Mouse (Mus musculus) limb, embryonic 14.5 days (tissue): ENCODE data around the gene Vmn1r138. TPM values are rescaled to one million over a fixed set of nuclear protein-coding genes. Genes with fewer than 3 reads are reported as not detected.
"Not testable (repeated sequence)": the region's sequence is repeated elsewhere in the genome, so short reads cannot be mapped to it uniquely, and the experiment has no call there.

Source experiments
- ATAC-seq: fragments of 200-750 bp; cut with Nextera tagmentation; 2 replicates; pipeline ENCODE4 v1.8.0; 2017; ENCODE audit warnings: low read depth, moderate number of reproducible peaks, moderate TSS enrichment; ENCODE audit not compliant: low FRiP score
- DNase-seq: peaks from one replicate; pipeline ENCODE4 v3.0.0-alpha.2; 2015; ENCODE audit warnings: low spot score
- H3K27ac ChIP-seq: fragments of 300-500 bp; sonication (generic); replicated peaks from 2 replicates; pipeline ENCODE4 v1.5.1; 2014; ENCODE audit warnings: low read depth, mild to moderate bottlenecking, low read length, moderate library complexity, mixed read lengths
- H3K27me3 ChIP-seq: fragments of 300-500 bp; sonication (generic); 2 replicates; pipeline ENCODE4 v1.6.1; 2014; ENCODE audit warnings: low read length, mixed read lengths; ENCODE audit not compliant: control insufficient read depth, insufficient read depth
- H3K36me3 ChIP-seq: fragments of 300-500 bp; sonication (generic); 2 replicates; pipeline ENCODE4 v1.6.1; 2014; ENCODE audit warnings: mild to moderate bottlenecking, low read length, moderate library complexity, mixed read lengths; ENCODE audit not compliant: control insufficient read depth, insufficient read depth
- H3K4me1 ChIP-seq: fragments of 300-500 bp; sonication (generic); 2 replicates; pipeline ENCODE4 v1.6.1; 2014; ENCODE audit warnings: antibody characterized with exemption, low read length, mixed read lengths; ENCODE audit not compliant: control insufficient read depth, insufficient read depth
- H3K4me2 ChIP-seq: fragments of 300-500 bp; sonication (generic); replicated peaks from 2 replicates; pipeline ENCODE4 v1.6.1; 2014; ENCODE audit warnings: low read depth, mild to moderate bottlenecking, low read length, moderate library complexity; ENCODE audit not compliant: severe bottlenecking
- H3K4me3 ChIP-seq: fragments of 300-500 bp; sonication (generic); replicated peaks from 2 replicates; pipeline ENCODE4 v1.5.1; 2014; ENCODE audit warnings: low read length
- H3K9ac ChIP-seq: fragments of 300-500 bp; sonication (generic); 2 replicates; pipeline ENCODE4 v1.6.1; 2014; ENCODE audit warnings: mild to moderate bottlenecking, low read depth, low read length, moderate library complexity; ENCODE audit not compliant: severe bottlenecking
- H3K9me3 ChIP-seq: fragments of 300-500 bp; sonication (generic); 2 replicates; pipeline ENCODE4 v1.6.1; 2016; ENCODE audit warnings: low read length; ENCODE audit not compliant: control insufficient read depth
- WGBS: fragments of 180-500 bp; shearing (Covaris S2); extraction: QIAGEN DNeasy Blood & Tissue Kit; methylation state at CpG from one replicate; pipeline ENCODE4 v1.1.7; 2014; 5-methylcytosine and 5-hydroxymethylcytosine counted together
- polyA plus RNA-seq, 2 experiments: library from polyadenylated mRNA; depleted of rRNA in 1 of 2; stranded (reverse) in 1 of 2; unstranded in 1 of 2; fragments of >200 nt; fragmentation: Nextera tagmentation in 1 of 2; extraction: Ambion mirVana in 1 of 2; gene quantifications; 2 replicates each; pipeline versions ENCODE4 v1.2.1 to v1.2.3; 2012 to 2014

The Vmn1r138 gene
- polyA plus RNA-seq (2012; rRNA removed), result not detected in 2 replicates
- polyA plus RNA-seq (2014; fragmentation: Nextera tagmentation; extraction: Ambion mirVana), result not detected in 2 replicates

DNA sequence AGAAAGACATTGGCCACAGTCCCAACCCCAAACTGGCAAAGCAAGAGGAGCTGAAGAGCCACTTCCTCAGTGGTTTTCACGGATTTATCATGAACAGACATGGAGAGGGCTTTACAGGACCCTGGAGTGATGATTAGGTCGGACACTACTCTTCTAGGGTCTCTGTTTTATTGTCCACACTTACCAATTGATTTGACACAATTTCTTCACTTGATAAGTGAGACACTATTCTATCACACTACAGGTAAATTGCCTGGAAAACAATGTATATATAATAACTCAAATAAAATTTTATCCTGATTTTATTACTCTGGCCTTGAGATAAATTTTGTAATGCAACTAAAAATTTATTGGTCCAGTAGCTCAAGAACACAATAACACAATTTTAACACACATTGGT is at the start of gene Vmn1r138:
Gene Vmn1r138, minus strand, starts transcription at position 101 of the 400 bp plus-strand sequence.
- H3K27ac ChIP-seq, result not testable (repeated sequence)
- no CpG with 5 or more reads among the region's 2 CpGs for WGBS

DNA sequence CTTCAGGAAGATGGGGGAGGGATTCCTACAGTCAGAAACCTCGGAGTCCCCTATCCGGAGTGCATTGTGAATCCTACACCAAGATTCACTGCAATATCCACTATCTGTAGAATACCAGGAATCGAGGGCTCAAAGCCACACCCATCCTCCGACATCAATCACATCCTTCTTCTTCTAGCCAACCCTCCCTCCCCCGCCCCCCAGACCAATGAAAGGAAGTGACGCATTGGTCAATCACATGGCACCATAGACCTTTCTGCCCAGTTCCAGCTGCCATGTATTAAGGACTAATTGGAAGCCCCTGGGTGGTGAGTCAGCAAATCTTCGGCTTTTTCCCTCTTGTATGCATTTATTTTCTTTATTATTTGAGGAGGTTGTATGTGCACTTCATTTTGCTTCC is 40.1 kb upstream of the Vmn1r138 start, which contains the start of gene Vmn1r139:
Gene Vmn1r139, plus strand, starts transcription at position 301 of the 400 bp plus-strand sequence.
- not testable (repeated sequence) for ATAC-seq, H3K9me3 ChIP-seq, DNase-seq, H3K4me2 ChIP-seq, H3K4me1 ChIP-seq, H3K27ac ChIP-seq, H3K9ac ChIP-seq, H3K36me3 ChIP-seq, H3K4me3 ChIP-seq, H3K27me3 ChIP-seq
- no CpG with 5 or more reads among the region's 7 CpGs for WGBS

More for the DNA sequence above, at the start of gene Vmn1r138:
- not testable (repeated sequence) for DNase-seq, ATAC-seq, H3K4me3 ChIP-seq, H3K4me1 ChIP-seq, H3K4me2 ChIP-seq, H3K27me3 ChIP-seq, H3K9me3 ChIP-seq, H3K9ac ChIP-seq, H3K36me3 ChIP-seq

DNA sequence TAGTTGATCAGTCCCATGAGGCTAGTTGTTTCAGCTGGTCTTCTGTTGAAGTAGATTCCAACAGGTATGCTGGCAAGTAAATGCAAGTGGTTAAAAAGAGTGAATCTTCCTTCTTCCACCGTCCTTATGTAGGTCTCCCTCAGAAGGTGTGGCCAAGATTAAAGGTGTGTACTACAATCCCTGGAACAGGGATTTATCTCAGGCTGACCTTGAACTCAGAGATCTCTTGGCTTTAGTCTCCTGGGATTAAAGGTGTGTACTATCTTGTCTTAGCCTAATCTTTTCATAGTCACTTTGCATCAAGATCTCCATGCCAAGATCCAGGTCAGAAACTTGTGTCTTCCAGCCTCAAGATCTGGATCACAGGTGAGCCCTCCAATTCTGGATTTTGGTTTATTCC is 27.5 kb upstream of the Vmn1r138 start, which contains the start of gene Gm6176:
Gene Gm6176, minus strand, starts transcription at position 101 of the 400 bp plus-strand sequence.
- ATAC-seq, H3K4me2 ChIP-seq, H3K27me3 ChIP-seq: not testable (repeated sequence)

DNA sequence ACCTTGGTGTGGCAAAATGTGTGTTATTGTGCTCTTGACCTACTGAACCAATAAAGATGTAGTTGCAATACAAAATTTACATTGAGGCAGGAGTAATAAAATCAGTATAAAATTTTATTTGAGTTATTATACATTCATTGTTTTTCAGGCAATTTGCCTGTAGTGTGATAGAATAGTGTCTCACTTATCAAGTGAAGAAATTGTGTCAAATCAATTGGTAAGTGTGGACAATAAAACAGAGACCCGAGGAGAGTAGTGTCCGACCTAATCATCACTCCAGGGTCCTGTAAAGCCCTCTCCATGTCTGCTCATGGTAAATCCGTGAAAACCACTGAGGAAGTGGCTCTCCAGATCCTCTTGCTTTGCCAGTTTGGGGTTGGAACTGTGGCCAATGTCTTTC is 34.4 kb downstream of the Vmn1r138 start, which contains the start of gene Vmn1r137:
Gene Vmn1r137, plus strand, starts transcription at position 301 of the 400 bp plus-strand sequence.
- not testable (repeated sequence) for ATAC-seq, H3K27me3 ChIP-seq
- no CpG with 5 or more reads among the region's 3 CpGs for WGBS

More for the DNA sequence above, 27.5 kb upstream of the Vmn1r138 start, which contains the start of gene Gm6176:
- WGBS, result no CpG with 5 or more reads among the region's 1 CpGs
- not testable (repeated sequence) for H3K9me3 ChIP-seq, H3K36me3 ChIP-seq, DNase-seq, H3K4me1 ChIP-seq, H3K4me3 ChIP-seq, H3K9ac ChIP-seq, H3K27ac ChIP-seq

More for the DNA sequence above, 34.4 kb downstream of the Vmn1r138 start, which contains the start of gene Vmn1r137:
- H3K9me3 ChIP-seq, DNase-seq, H3K4me1 ChIP-seq, H3K4me2 ChIP-seq, H3K36me3 ChIP-seq, H3K4me3 ChIP-seq, H3K9ac ChIP-seq, H3K27ac ChIP-seq: not testable (repeated sequence)

Other genes starting within 250 kb of the Vmn1r138 start
- not detected in 2 replicates for gene Gm4177, start 232.2 kb downstream of the Vmn1r138 start, polyA plus RNA-seq (2012; rRNA removed)
- gene Gm4177, start 232.2 kb downstream of the Vmn1r138 start, polyA plus RNA-seq (2014; fragmentation: Nextera tagmentation; extraction: Ambion mirVana), result not detected in 2 replicates
- not detected in 2 replicates for gene Vmn1r135, start 196.5 kb downstream of the Vmn1r138 start, polyA plus RNA-seq (2012; rRNA removed)
- not detected in 2 replicates for gene Vmn1r135, start 196.5 kb downstream of the Vmn1r138 start, polyA plus RNA-seq (2014; fragmentation: Nextera tagmentation; extraction: Ambion mirVana)
- not detected in 2 replicates for gene Gm5725, start 184.6 kb downstream of the Vmn1r138 start, polyA plus RNA-seq (2012; rRNA removed)
- gene Gm5725, start 184.6 kb downstream of the Vmn1r138 start, polyA plus RNA-seq (2014; fragmentation: Nextera tagmentation; extraction: Ambion mirVana), result not detected in 2 replicates
- gene Gm5891, start 107.6 kb downstream of the Vmn1r138 start, polyA plus RNA-seq (2012; rRNA removed), result not detected in 2 replicates
- gene Gm5891, start 107.6 kb downstream of the Vmn1r138 start, polyA plus RNA-seq (2014; fragmentation: Nextera tagmentation; extraction: Ambion mirVana), result not detected in 2 replicates
- gene Vmn1r137, start 34.3 kb downstream of the Vmn1r138 start, polyA plus RNA-seq (2012; rRNA removed), result not detected in 2 replicates
- not detected in 2 replicates for gene Vmn1r137, start 34.3 kb downstream of the Vmn1r138 start, polyA plus RNA-seq (2014; fragmentation: Nextera tagmentation; extraction: Ambion mirVana)
- gene Gm6176, start 27.4 kb upstream of the Vmn1r138 start, polyA plus RNA-seq (2012; rRNA removed), result not detected in 2 replicates
- not detected in 2 replicates for gene Gm6176, start 27.4 kb upstream of the Vmn1r138 start, polyA plus RNA-seq (2014; fragmentation: Nextera tagmentation; extraction: Ambion mirVana)
- not detected in 2 replicates for gene Vmn1r139, start 40.2 kb upstream of the Vmn1r138 start, polyA plus RNA-seq (2012; rRNA removed)
- not detected in 2 replicates for gene Vmn1r139, start 40.2 kb upstream of the Vmn1r138 start, polyA plus RNA-seq (2014; fragmentation: Nextera tagmentation; extraction: Ambion mirVana)
- gene Gm16451, start 89.3 kb upstream of the Vmn1r138 start, polyA plus RNA-seq (2012; rRNA removed), result not detected in 2 replicates
- gene Gm16451, start 89.3 kb upstream of the Vmn1r138 start, polyA plus RNA-seq (2014; fragmentation: Nextera tagmentation; extraction: Ambion mirVana), result not detected in 2 replicates
- gene Gm10666, start 105.8 kb upstream of the Vmn1r138 start, polyA plus RNA-seq (2012; rRNA removed), result not detected in 2 replicates
- gene Gm10666, start 105.8 kb upstream of the Vmn1r138 start, polyA plus RNA-seq (2014; fragmentation: Nextera tagmentation; extraction: Ambion mirVana), result not detected in 2 replicates
- not detected in 2 replicates for gene Vmn1r142, start 135.1 kb upstream of the Vmn1r138 start, polyA plus RNA-seq (2012; rRNA removed)
- gene Vmn1r142, start 135.1 kb upstream of the Vmn1r138 start, polyA plus RNA-seq (2014; fragmentation: Nextera tagmentation; extraction: Ambion mirVana), result not detected in 2 replicates
- gene Vmn1r143, start 160.5 kb upstream of the Vmn1r138 start, polyA plus RNA-seq (2012; rRNA removed), result not detected in 2 replicates
- not detected in 2 replicates for gene Vmn1r143, start 160.5 kb upstream of the Vmn1r138 start, polyA plus RNA-seq (2014; fragmentation: Nextera tagmentation; extraction: Ambion mirVana)
- not detected in 2 replicates for gene Gm8653, start 172.4 kb upstream of the Vmn1r138 start, polyA plus RNA-seq (2012; rRNA removed)
- not detected in 2 replicates for gene Gm8653, start 172.4 kb upstream of the Vmn1r138 start, polyA plus RNA-seq (2014; fragmentation: Nextera tagmentation; extraction: Ambion mirVana)
- gene Gm8453, start 200.6 kb upstream of the Vmn1r138 start, polyA plus RNA-seq (2012; rRNA removed), result not detected in 2 replicates
- not detected in 2 replicates for gene Gm8453, start 200.6 kb upstream of the Vmn1r138 start, polyA plus RNA-seq (2014; fragmentation: Nextera tagmentation; extraction: Ambion mirVana)